Mouse (Mus musculus): Measurements from ENCODE around the gene Ankrd33. TPM values are rescaled to one million over a fixed set of nuclear protein-coding genes. Genes with fewer than 3 reads are reported as not detected.

Ankrd33 gene
- total RNA-seq, 2 experiments from 2014 or later: not detected

DNA sequence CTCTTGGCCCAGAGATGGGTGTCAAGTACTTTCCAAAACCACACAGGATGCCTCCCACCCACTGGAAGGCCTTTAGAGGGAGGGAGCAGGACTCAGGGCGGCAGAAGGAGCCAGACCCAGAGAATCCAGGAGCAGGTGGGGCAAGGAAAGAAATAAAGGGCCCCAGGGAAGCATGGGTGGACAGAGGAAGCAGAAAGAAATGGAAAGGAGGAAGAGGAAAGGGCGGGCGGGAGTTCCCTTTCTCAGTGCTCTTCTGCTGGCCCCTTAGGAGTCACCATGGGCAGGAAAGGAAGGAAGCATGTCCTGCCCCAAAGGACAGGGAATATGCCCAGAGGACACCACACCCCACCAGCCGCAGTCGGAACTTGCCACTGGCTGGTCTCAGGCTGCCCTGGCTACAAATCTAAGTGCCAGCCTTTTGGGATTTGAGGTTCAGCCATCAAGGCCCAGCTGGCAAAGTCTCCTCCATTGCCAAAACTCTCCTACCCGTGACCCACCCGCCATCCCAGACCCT lies 34.5 kb upstream of the Ankrd33 start:
- intact Hi-C loops (cut with DNase I): no loop called here

DNA sequence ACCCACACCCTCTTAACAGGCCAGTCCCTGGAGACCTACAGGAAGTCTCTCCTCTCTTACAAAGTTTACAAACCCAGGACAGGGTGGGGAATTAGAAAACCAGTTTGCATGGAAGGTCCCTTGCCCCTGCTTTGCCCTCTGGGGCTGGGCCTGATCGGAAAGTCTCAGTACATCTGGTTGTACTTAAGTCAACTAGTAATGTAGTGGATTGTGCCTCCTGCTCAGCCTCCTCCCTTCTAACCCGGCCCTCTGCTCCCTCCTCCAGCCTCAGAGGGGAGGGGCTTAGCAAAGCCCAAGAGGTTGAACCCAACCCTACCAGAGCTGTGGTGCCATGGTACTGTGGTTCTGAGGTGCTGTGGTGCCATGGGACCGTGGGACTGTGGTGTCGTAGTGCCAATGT lies 33.3 kb upstream of the Ankrd33 start:
- intact Hi-C loops (cut with DNase I): no loop called here

More for the DNA sequence above, 34.5 kb upstream of the Ankrd33 start:
- no peak for DNase-seq (ENCODE audit: extremely low spot score in 1 of 2, low spot score in 2 of 2)

DNA sequence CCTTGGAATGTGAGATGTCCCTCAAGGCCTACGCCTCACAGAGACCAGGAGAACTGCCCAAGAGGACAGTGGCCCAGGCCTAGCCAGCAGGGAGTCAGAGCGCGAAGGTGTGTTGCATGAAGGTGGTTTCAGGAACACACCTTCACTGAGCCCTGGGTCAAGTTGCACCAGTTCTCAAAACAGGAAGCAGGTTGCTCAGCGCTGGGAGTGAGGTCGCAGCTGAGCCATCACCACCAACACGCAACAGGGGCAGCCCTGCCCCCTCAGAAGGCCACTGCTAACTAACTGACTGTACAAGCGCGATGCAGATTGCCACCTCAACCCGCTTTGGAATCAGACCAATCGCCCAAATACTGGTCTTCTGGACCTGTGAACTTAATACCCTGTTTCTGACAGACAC lies 31.1 kb upstream of the Ankrd33 start:
- no peak for DNase-seq (ENCODE audit: extremely low spot score in 1 of 2, low spot score in 2 of 2)
- intact Hi-C loops (cut with DNase I): no loop called here

More for the DNA sequence above, 33.3 kb upstream of the Ankrd33 start:
- DNase-seq (ENCODE audit: extremely low spot score in 1 of 2, low spot score in 2 of 2): no peak

DNA sequence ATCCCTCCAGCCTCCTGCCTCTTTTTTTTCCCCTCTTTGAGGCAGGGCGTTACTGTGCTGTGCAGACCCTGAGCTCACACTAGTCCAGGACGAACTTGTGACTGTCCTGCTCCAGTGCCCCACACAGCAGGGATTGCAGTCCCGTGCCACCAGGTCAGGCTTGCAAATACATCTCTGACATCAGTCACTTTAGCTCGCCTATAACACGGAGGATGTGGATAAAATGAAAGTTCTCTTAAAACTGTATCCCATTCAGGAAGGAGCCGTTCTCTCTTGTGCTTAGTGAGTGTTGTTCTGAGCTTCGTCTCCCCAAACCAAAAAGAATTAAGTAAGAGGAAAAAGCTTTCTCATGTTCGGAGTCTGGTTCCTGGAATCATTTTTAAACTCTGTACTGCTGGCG lies 29.1 kb upstream of the Ankrd33 start:
- DNase-seq (ENCODE audit: extremely low spot score in 1 of 2, low spot score in 2 of 2): no peak
- intact Hi-C loops (cut with DNase I): no loop called here

DNA sequence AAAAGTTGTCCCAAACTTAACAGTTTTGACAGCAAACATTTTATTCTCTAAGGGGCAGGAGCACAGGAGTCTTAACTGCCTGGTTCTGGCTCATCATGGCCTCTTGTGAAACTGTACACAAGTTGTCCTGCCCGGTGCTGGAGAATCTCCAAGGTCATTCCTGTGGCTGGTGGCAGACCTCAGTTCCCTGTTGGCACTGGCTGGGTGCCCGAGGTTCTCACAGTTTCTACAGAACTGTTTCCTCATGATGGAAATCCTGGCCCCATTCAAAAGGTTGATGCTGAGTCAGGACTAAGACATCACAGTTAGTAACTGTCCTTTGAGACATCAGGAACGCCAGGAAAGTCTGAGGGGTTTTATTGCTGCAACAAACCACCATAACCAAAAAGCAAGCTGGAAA lies 28.6 kb upstream of the Ankrd33 start:
- intact Hi-C loops (cut with DNase I): no loop called here
- peak in 1 of 2 experiments; percentile 40 for DNase-seq (ENCODE audit: extremely low spot score in 1 of 2, low spot score in 2 of 2)

DNA sequence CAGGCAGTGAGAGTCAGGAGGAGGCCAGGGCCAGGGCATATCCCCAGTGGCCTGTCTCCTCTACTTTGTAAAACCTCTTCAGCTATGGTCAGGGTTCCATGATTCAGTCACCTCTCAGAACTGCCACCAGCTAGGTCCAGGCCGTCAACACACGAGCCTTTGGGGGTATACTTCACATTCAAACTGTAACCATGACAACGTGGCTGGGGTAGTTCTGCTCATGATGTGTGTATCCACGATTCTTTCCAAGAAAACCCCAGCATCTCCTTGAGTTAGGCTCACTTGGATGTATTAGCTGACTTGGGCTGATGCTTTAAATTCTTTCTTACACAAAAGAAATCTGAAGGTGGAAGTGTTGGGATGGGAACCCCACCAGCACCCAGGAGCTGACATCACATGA lies 27.3 kb upstream of the Ankrd33 start:
- DNase-seq (ENCODE audit: extremely low spot score in 1 of 2, low spot score in 2 of 2): no peak

DNA sequence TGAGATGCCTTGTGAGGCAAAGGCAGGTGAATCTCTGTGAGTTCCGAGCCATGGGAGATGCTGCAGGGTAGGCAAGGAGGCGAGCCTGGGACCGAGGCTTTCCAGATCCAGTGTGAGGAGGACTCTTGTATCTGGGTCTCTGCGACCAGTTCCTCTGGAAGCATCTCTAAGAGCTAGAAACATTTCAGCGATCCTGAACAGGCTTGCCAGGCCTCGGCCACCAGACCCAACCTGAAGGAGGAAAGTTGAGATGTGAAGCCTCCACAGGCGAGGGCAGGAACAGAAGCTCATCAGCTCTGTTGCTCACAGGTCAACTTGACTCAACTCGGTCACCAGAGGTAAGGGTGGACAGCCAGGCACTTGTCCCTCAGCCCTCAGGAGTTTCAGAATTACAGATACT lies 24.0 kb upstream of the Ankrd33 start:
- no peak for DNase-seq (ENCODE audit: extremely low spot score in 1 of 2, low spot score in 2 of 2)
- intact Hi-C loops (cut with DNase I): no loop called here

More for the DNA sequence above, 27.3 kb upstream of the Ankrd33 start:
- intact Hi-C loops (cut with DNase I): no loop called here

DNA sequence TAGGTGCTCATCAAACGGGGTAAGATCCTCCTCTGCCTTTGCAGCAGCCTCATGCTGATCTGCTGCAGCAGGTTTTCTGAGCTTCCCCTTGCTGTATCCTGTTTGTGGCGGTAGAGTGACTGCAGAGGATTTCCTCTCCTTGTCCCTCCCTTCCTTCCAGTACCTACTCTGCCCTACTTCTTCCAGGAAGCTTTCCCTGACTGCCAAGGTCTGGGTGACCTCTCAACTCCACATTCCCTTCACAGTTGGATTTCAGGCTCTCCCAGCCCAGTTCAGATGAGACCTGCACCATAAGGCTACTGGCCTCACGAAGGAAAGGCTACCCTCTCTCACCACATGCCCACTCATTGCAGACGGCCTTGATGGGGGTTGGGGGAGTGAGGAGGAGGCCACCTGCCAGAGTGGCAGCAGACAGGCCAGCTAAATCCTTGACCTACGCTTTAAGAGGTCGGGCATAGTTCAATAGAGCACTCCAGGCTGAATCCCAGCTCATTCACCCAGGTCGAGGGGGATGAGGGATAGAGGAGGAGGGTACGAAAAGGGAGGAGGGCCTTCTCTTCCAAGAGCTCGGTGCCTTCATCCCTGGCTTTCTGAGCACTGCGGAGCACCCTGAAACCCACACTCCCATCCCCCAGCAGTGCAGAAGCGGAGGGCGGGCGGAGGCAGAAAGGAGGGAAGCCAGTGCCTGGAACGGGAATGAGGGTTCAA lies 23.3 kb upstream of the Ankrd33 start:
- no peak for DNase-seq (ENCODE audit: extremely low spot score in 1 of 2, low spot score in 2 of 2)
- intact Hi-C loops (cut with DNase I): no loop called here

DNA sequence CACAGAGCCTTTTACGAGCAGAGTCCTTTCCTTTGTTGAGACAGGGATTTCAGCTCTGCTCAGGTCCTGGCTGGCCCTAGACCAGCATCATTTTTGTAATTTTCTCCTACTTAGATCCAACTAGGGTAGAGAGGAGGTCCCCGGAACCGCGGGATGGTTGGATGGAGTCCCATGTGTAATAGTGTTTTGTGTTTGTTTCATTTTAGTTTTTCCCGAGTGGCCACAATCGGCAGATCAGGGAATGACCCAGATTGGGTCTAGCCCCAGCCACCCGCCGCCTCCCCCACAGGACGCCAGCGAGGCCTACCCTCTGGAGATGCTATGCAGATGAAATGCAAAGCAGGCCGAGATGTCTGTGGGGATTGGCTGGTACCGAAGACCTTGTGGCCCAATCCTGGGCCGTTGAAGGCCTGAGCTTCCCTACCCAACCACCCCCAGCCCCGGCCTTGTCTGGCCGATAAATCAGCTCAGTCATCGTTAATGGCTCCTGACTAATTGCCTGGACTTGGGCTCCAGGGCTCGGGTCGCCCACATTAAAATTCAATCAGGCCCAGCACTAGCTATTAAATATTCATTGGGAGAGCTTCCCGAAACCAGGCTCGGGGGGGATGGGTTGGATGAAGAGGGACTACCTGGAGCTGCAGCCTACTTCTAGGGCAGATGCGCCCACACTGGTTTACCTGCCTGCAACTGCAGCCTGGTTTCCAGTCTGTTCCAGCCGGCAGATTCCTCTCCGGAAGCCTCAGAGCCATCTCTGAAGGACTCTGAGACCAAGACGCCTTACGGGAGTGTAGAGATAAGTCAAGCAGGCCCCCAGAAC lies 22.5 kb upstream of the Ankrd33 start:
- peak; percentile 33 to 55 for DNase-seq (ENCODE audit: extremely low spot score in 1 of 2, low spot score in 2 of 2)
- intact Hi-C loops (cut with DNase I): no loop called here

DNA sequence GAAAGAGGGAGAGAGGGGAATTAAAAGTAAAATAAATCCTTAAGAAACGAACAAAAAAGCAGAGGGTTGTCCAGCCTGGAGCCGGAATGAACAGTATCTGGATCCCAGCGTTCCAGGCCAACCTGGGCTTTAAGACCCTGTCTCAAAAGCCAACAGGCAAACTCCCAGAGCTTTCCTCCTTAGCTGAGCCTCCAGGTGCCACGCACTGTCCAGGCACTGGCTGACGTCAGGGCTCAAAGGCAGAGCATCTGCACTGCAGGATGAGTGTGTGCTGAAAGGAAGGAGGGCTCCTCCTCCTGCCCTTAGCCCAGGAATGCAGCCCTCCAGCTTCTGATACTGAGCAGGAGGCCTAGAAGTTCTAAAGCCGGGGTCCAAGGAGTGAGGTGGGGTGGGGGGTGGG lies 21.6 kb upstream of the Ankrd33 start:
- no peak for DNase-seq (ENCODE audit: extremely low spot score in 1 of 2, low spot score in 2 of 2)
- intact Hi-C loops (cut with DNase I): no loop called here

DNA sequence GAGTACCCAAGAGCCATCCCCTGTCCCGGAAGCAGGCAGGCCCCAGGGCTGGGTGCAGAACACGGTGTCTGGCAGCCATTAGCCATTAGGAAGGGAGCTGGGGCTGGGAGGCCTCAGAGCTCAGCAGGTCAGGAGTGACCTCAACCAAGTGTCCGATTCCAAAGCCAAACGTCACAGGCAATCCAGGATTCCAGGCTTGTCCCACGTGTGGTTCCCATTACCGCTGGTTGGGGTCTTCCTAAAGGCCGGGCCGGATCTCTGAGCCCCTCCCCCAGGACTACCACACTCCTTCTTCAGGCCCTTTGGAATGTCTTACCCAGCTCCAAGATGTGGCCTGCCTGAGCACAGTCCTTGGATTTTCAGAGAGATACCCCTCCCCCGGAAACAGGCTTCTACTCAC lies 20.6 kb upstream of the Ankrd33 start:
- no peak for DNase-seq (ENCODE audit: extremely low spot score in 1 of 2, low spot score in 2 of 2)

DNA sequence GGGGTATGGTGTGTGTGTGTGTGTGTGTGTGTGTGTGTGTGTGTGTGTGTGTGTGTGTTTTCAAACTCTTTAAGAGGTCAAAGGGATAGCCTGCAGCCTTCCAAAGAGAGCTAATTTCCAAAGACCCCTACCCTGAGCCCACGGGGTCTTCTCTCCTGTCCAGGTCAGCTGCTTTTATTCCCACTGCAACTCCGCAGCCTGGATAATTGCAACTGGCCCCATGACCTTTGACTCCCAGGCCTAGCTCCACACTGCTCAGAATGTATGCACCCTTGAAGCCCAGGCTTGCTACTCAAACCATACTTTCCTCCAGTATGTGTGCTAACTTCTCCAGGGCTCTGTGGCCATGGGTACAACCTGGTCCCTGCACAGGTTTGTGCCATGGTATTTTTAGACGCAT lies 20.2 kb upstream of the Ankrd33 start:
- intact Hi-C loops (cut with DNase I): no loop called here
- no peak for DNase-seq (ENCODE audit: extremely low spot score in 1 of 2, low spot score in 2 of 2)

More for the DNA sequence above, 20.6 kb upstream of the Ankrd33 start:
- intact Hi-C loops (cut with DNase I): no loop called here

DNA sequence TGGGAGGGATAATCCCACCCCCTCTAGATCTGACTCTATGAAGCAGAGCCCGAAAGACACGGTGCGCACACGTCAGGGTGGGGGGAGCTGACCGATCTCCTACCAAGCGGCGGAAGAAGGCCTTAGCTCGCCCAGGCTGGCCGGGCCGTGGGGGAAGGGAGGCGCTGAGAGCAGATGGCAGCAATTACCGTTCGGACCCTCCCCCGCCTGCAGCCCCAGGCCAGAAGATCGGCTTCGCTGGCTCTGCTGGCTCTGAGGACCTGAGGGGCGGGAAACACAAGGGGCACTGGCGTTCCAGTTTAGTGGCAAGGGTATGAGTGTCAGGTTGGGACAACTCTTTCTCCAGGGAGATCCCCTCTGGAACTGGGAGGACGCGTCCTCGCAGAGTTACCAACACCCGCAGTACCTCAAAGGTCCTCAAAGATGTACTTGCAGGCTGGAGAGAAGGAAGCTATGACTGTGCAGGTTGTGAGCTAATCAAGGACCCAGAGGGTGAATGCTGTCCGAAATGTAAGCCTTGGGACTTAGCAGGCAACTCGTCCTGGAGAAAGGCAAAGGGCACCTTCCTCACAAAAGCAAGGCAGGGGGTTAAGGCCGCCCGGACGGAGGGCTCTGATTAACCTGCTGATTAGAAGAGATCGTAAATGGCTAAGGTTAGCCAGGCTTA lies 17.4 kb upstream of the Ankrd33 start:
- intact Hi-C loops (cut with DNase I): no loop called here
- peak in 1 of 2 experiments; percentile 68 for DNase-seq (ENCODE audit: extremely low spot score in 1 of 2, low spot score in 2 of 2)

DNA sequence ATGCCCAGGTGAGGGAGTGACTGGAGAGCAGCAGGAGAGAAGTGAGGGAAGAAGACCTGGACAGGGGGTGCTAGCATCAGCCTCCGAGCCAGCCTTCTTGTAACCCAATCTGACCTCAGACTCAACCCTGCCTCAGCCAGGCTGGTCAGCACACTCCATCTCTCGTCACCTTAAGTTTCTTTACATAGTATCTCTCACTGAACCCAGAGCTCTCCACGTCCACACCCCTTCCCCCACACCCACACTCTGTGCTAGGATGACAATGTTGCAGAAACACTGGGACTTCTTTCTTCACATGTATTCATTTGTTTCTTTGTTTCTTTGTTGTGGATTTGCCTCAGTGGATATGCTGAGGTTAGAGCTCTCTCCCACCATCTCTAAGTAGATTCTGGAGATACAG lies 14.6 kb upstream of the Ankrd33 start:
- intact Hi-C loops (cut with DNase I): no loop called here
- DNase-seq (ENCODE audit: extremely low spot score in 1 of 2, low spot score in 2 of 2): no peak

DNA sequence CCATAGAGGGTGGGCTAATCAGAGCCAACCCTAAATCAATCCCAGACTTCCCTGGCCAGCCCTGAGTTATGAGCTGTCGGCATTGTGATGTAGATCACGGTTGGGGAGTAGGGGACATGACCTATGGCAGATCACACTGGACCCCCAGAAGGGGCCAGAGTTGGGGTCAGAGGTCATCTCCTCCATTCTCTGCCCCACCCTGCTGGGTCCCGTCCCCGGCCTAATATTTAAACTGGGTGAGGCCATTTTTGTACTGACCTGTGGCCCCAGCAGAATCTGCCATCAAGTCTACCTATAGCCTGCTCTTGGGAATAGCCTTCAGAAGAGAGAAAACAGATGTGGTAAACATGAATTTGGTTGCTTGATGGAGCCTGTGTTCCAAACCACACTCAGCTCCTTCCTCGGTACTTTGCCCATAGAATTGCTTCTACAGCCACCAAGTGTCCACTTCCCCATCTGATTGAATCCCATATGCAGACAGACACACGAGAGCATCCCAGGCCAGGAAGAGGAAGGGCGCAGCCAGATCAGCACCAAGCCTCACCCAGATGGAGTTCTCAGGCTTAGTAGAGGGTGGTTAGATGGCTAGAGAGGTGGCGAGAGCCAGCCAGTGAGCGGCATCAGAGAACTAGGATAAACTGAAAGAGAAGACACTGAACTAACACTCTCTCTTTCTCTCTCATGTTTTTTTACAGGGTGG lies 11.8 kb upstream of the Ankrd33 start:
- no peak for DNase-seq (ENCODE audit: extremely low spot score in 1 of 2, low spot score in 2 of 2)
- intact Hi-C loops (cut with DNase I): no loop called here

DNA sequence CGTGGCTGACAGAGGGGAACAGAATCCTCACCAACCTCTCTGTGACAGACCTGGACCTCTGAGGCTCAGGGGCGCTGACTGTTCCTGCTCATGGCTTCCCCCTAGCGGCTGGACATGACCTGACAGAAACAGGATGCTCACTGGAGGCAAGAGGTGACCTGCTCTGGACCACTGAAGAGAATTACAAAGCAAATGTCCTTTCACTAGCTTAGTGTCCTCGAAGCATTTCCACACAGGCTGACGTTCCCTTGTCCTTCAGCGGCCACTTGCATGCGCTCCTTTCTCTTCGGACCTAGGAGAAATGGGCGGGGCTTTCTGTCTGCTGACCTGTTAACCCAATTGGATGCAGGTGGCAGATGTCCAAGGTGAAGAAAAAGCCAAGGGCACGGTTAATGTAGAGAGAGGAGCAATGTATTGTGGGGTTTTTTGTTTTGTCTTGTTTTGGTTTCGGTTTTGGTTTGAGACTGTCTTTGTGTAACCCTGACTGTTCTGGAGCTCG lies 10.0 kb upstream of the Ankrd33 start:
- intact Hi-C loops (cut with DNase I): no loop called here
- DNase-seq (ENCODE audit: extremely low spot score in 1 of 2, low spot score in 2 of 2): peak; percentile 42 to 72

DNA sequence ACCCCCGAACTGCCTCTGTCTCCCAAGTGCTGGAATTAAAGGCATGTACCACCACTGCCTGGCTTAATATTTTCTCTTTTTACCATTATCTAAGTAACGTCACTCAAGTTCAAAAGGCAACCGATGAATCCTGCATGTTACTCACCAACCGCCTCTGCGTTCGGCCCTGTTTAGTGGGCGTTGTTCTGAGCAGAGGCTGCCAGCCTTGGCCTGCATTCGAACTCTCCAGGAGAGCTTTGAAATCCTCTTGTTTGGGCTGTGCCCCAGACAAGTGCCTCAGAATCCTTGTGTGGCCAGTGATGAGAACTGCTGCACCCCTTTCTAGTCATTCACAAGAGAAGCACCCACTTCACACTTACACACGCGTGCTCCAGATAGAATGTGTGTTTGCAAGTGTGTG lies 9.5 kb upstream of the Ankrd33 start:
- intact Hi-C loops (cut with DNase I): no loop called here
- DNase-seq (ENCODE audit: extremely low spot score in 1 of 2, low spot score in 2 of 2): no peak

DNA sequence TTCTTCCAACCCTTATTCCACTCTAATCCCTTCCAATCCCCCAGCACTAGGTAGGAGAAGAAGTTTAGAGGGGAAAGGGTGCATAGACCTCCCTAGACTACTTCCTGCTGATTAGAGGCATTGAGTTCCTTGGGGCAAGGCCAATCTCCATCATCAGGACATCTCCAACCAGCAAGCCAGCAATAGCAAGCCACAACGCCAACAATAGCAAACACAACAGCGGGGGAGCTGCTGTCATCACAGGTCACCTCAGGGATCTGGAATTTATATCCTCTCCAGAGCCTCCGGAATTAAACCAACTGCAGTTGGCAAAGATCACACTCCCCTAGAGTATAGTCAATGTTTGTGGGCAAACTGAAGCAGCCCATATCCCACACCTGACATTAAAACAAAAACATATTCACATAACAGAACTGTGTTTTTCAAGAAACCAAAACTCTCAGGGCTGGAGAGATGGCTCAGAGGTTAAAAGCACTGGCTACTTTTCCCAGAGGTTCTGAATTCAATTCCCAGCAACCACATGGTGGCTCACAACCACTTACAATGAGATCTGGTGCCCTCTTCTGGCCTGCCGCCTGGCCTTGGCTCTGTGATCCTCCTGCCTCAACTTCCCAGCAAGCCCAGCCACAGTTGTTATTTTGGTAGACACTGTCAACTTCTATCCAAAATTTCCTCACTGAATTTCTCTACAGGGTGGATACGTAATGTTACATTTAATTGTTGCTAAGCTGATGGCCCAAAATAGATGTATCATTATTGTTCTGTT lies 7.5 kb upstream of the Ankrd33 start:
- peak in 1 of 2 experiments; percentile 84 for DNase-seq (ENCODE audit: extremely low spot score in 1 of 2, low spot score in 2 of 2)
- intact Hi-C loops (cut with DNase I): no loop called here

Measured in left cerebral cortex, postnatal 10 days (tissue).